Mouse (Mus musculus): ENCODE results near the gene Dusp3. TPM values are rescaled to one million over a fixed set of nuclear protein-coding genes. Genes with fewer than 3 reads are reported as not detected.
A peak's percentile ranks its signal among the peaks of the same experiment; 100 is the strongest.

Dusp3 gene
- polyA plus RNA-seq, 1 experiment: 13.3 TPM

- no peaks in the 10 kb centered on the region for H3K36me3 ChIP-seq (ENCODE audit: control insufficient read depth, insufficient read depth, low read length, poor library complexity, severe bottlenecking)
- no peaks in the 10 kb centered on the region for H3K9me3 ChIP-seq (replicated peaks; ENCODE audit: control insufficient read depth, insufficient read depth, low read length, poor library complexity, severe bottlenecking)
- H3K9ac ChIP-seq (ENCODE audit: low read depth, poor library complexity, severe bottlenecking): no peak overlapping the region
- H3K27me3 ChIP-seq (ENCODE audit: control insufficient read depth, insufficient read depth, low read length, poor library complexity, severe bottlenecking): no peaks in the 10 kb centered on the region
- TF ChIP-seq EP300 (IDR thresholded peaks at IDR 0.05; ENCODE audit: insufficient read depth, low read depth, low read length): peak; percentile 92
- TF ChIP-seq CTCF (IDR thresholded peaks at IDR 0.05; ENCODE audit: low read depth, low read length): no peak
- H3K4me1 ChIP-seq (ENCODE audit: control insufficient read depth, insufficient read depth, low read length): peaks cover 14% of the 10 kb centered on the region
- 0 out of 2 replicates have a peak overlapping the region, but pooled peaks have one; percentile 22 for H3K27ac ChIP-seq (ENCODE audit: insufficient read depth, low read length)
- H3K4me3 ChIP-seq (ENCODE audit: low read depth, low read length): no peak overlapping the region
Observed at GRCm38 (mm10) chr11:101925636-101926035, 61.2 kb downstream of the Dusp3 start.

DNA sequence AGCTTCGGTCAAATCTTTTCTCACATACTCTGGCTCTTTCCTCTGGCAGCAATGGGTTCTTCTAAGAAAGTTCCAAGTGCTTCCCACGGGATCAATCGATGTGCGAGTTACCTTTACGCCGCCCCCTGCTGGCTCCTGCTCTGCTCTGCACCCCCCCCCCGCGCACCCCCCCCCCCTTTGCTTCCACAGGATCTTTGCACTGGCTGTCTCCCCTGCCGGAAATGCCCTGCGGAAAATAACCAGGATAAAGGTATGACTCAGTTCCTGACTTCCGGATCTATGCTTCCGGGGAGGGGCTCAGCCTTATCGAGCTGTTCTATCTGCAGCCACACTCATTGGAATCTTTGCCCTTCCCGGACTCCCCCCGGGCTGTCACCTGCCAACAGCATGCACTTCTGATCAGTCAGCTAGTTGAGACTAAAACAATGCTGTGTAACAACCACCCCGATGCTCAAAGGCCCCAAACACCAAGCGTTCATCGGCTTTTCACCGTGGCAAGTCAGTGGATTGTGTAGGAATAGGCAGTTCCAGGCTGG, 62.3 kb downstream of the Dusp3 start:
- 0 out of 2 replicates have a peak, but pooled peaks have one; percentile 7 for TF ChIP-seq EP300 (IDR thresholded peaks at IDR 0.05; ENCODE audit: insufficient read depth, low read depth, low read length)
- no peak for TF ChIP-seq POLR2A (IDR thresholded peaks at IDR 0.05; ENCODE audit: insufficient read depth, low read length)
- peak; percentile 16 for TF ChIP-seq CTCF (IDR thresholded peaks at IDR 0.05; ENCODE audit: low read depth, low read length)
- Histone ChIP-seq H3K9me3 (replicated peaks; ENCODE audit: control insufficient read depth, insufficient read depth, low read length, poor library complexity, severe bottlenecking) (no peaks in the 10 kb centered on the region), H3K27ac (ENCODE audit: insufficient read depth, low read length) (no peak overlapping the region)

DNA sequence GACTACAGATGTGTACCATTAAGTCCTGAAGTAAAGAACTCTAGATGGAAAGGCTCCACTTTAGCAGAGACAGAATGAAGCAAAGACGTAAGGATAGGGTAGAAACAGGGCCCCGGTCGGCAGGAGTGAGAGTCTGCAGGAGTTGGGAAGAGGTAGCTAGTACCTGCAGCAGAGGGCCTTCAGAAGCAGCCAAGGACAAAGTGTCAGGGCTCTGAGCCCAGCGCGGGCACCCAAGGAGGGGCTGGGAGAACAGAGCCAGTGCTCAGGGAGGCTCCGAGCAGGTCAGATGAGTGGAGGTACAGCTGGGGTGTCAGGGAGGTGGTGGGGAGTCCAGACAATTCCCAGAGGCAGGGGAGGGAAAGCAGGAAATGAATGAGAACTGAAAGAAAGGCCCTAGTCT, 62.8 kb downstream of the Dusp3 start:
- no peaks in the 10 kb centered on the region for H3K36me3 ChIP-seq (ENCODE audit: control insufficient read depth, insufficient read depth, low read length, poor library complexity, severe bottlenecking)
- no peak for TF ChIP-seq POLR2A (IDR thresholded peaks at IDR 0.05; ENCODE audit: insufficient read depth, low read length)
- TF ChIP-seq EP300 (IDR thresholded peaks at IDR 0.05; ENCODE audit: insufficient read depth, low read depth, low read length): no peak
- H3K4me3 ChIP-seq (ENCODE audit: low read depth, low read length): no peak overlapping the region
- no peaks in the 10 kb centered on the region for H3K9me3 ChIP-seq (replicated peaks; ENCODE audit: control insufficient read depth, insufficient read depth, low read length, poor library complexity, severe bottlenecking)
- H3K9ac ChIP-seq (ENCODE audit: low read depth, poor library complexity, severe bottlenecking): no peak overlapping the region
- H3K4me1 ChIP-seq (ENCODE audit: control insufficient read depth, insufficient read depth, low read length): peaks cover 14% of the 10 kb centered on the region
- no peak overlapping the region for H3K27ac ChIP-seq (ENCODE audit: insufficient read depth, low read length)
- H3K27me3 ChIP-seq (ENCODE audit: control insufficient read depth, insufficient read depth, low read length, poor library complexity, severe bottlenecking): no peaks in the 10 kb centered on the region

More for the DNA sequence above, 62.3 kb downstream of the Dusp3 start:
- Histone ChIP-seq H3K4me3 (ENCODE audit: low read depth, low read length) (no peak overlapping the region), H3K4me1 (ENCODE audit: control insufficient read depth, insufficient read depth, low read length) (peaks cover 14% of the 10 kb centered on the region), H3K27me3 (ENCODE audit: control insufficient read depth, insufficient read depth, low read length, poor library complexity, severe bottlenecking) (no peaks in the 10 kb centered on the region), H3K9ac (ENCODE audit: low read depth, poor library complexity, severe bottlenecking) (no peak overlapping the region), H3K36me3 (ENCODE audit: control insufficient read depth, insufficient read depth, low read length, poor library complexity, severe bottlenecking) (no peaks in the 10 kb centered on the region)

DNA sequence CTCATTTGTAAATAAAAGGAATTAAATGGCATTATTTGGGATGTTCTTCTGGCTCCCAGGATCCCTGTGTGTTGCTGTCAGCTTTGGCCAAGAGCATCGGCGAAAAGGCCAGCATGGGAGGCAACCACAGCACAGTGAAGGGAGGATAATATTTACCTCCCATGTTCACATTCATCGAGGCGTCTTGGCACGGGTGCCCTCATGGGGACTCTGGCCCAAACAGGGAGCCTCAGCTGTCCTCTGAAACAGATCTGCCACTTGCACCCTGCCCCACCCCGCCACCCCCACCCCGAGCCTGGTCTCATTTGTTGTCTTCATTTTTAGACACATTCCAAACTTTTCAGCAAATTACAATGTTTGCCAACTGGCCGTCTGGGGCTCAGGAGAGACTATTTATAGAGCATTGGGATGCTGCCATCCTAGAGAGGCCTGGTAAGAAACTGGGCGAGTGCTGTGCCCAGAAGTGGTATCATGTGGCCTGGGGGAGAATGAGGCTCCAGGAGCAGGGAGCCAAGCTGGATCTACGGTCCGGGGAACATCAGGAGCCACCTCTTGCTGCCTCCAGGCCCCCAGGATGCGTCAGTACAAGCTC, 65.4 kb downstream of the Dusp3 start:
- H3K9ac ChIP-seq (ENCODE audit: low read depth, poor library complexity, severe bottlenecking): no peak overlapping the region
- no peak overlapping the region for H3K27ac ChIP-seq (ENCODE audit: insufficient read depth, low read length)
- peaks cover 9% of the 10 kb centered on the region for H3K4me1 ChIP-seq (ENCODE audit: control insufficient read depth, insufficient read depth, low read length)
- no peaks in the 10 kb centered on the region for H3K27me3 ChIP-seq (ENCODE audit: control insufficient read depth, insufficient read depth, low read length, poor library complexity, severe bottlenecking)
- no peaks in the 10 kb centered on the region for H3K36me3 ChIP-seq (ENCODE audit: control insufficient read depth, insufficient read depth, low read length, poor library complexity, severe bottlenecking)
- TF ChIP-seq CTCF (IDR thresholded peaks at IDR 0.05; ENCODE audit: low read depth, low read length): no peak
- no peak for TF ChIP-seq POLR2A (IDR thresholded peaks at IDR 0.05; ENCODE audit: insufficient read depth, low read length)
- TF ChIP-seq EP300 (IDR thresholded peaks at IDR 0.05; ENCODE audit: insufficient read depth, low read depth, low read length): no peak
- no peak overlapping the region for H3K4me3 ChIP-seq (ENCODE audit: low read depth, low read length)
- H3K9me3 ChIP-seq (replicated peaks; ENCODE audit: control insufficient read depth, insufficient read depth, low read length, poor library complexity, severe bottlenecking): no peaks in the 10 kb centered on the region

Other genes with a start within 250 kb of the Dusp3 start
- 28.9 and 30.3 TPM in 2 replicates for gene Etv4, start 201.6 kb downstream of the Dusp3 start, polyA plus RNA-seq (2011; ENCODE audit: insufficient read depth, insufficient read length, low read depth, missing spikeins)
- gene Meox1, start 92.6 kb downstream of the Dusp3 start, polyA plus RNA-seq (2011; ENCODE audit: insufficient read depth, insufficient read length, low read depth, missing spikeins): 0.70 TPM in 1 of 2 replicates, not detected in the other
- gene Sost, start 20.0 kb downstream of the Dusp3 start, polyA plus RNA-seq (2011; ENCODE audit: insufficient read depth, insufficient read length, low read depth, missing spikeins): not detected in 2 replicates
- gene Cfap97d1, start 2.7 kb downstream of the Dusp3 start, polyA plus RNA-seq (2011; ENCODE audit: insufficient read depth, insufficient read length, low read depth, missing spikeins): not detected in 2 replicates
- gene Mpp3, start 41.4 kb upstream of the Dusp3 start, polyA plus RNA-seq (2011; ENCODE audit: insufficient read depth, insufficient read length, low read depth, missing spikeins): 3.8 and 6.3 TPM in 2 replicates
- gene Cd300lg, start 54.5 kb upstream of the Dusp3 start, polyA plus RNA-seq (2011; ENCODE audit: insufficient read depth, insufficient read length, low read depth, missing spikeins): not detected in 2 replicates
- gene Mpp2, start 101.5 kb upstream of the Dusp3 start, polyA plus RNA-seq (2011; ENCODE audit: insufficient read depth, insufficient read length, low read depth, missing spikeins): 3.4 and 3.6 TPM in 2 replicates
- not detected in 2 replicates for gene Ppy, start 114.3 kb upstream of the Dusp3 start, polyA plus RNA-seq (2011; ENCODE audit: insufficient read depth, insufficient read length, low read depth, missing spikeins)
- gene Pyy, start 120.8 kb upstream of the Dusp3 start, polyA plus RNA-seq (2011; ENCODE audit: insufficient read depth, insufficient read length, low read depth, missing spikeins): not detected in 2 replicates
- gene Nags, start 158.5 kb upstream of the Dusp3 start, polyA plus RNA-seq (2011; ENCODE audit: insufficient read depth, insufficient read length, low read depth, missing spikeins): 0.65 TPM in 1 of 2 replicates, not detected in the other
- gene Tmem101, start 169.4 kb upstream of the Dusp3 start, polyA plus RNA-seq (2011; ENCODE audit: insufficient read depth, insufficient read length, low read depth, missing spikeins): 22.3 and 24.5 TPM in 2 replicates
- gene Lsm12, start 198.3 kb upstream of the Dusp3 start, polyA plus RNA-seq (2011; ENCODE audit: insufficient read depth, insufficient read length, low read depth, missing spikeins): 137 and 146 TPM in 2 replicates
- 33.0 and 33.6 TPM in 2 replicates for gene G6pc3, start 202.6 kb upstream of the Dusp3 start, polyA plus RNA-seq (2011; ENCODE audit: insufficient read depth, insufficient read length, low read depth, missing spikeins)
- 41.2 and 42.4 TPM in 2 replicates for gene Hdac5, start 243.2 kb upstream of the Dusp3 start, polyA plus RNA-seq (2011; ENCODE audit: insufficient read depth, insufficient read length, low read depth, missing spikeins)